Mouse (Mus musculus): Measurements from ENCODE around the gene Larp1.

- TF ChIP-seq CHD2 (IDR thresholded peaks at IDR 0.05; ENCODE audit: low read length) (no peak), CTCF (IDR thresholded peaks at IDR 0.05 in 2 of 3, conservative IDR thresholded peaks at IDR 0.05 in 1 of 3; ENCODE audit: control insufficient read depth in 1 of 3, insufficient read depth in 1 of 3, low read depth in 2 of 3, low read length in 3 of 3, poor library complexity in 1 of 3, severe bottlenecking in 1 of 3) (no peak), MAX (IDR thresholded peaks at IDR 0.05; ENCODE audit: low read length) (no peak), POLR2AphosphoS2 (IDR thresholded peaks at IDR 0.05; ENCODE audit: low read length) (no peak)
Observed at GRCm38 (mm10) chr11:58103344-58103653, 94.4 kb downstream of the Larp1 start.
